Mouse (Mus musculus): ENCODE measurements at regions not wholly inside any gene's neighbourhood (a gene's known extent, or its start where the extent isn't known, plus 50 kb on each side); places are given as distances from the start of the nearest gene placed in this dataset.
A peak's percentile ranks its signal among the peaks of the same experiment; 100 is the strongest.

- no peak for DNase-seq (ENCODE audit: low read depth)
These were observed 72.9 kb downstream of the Manea start for GRCm38 (mm10) chr4:26273754-26274153.

- DNase-seq (ENCODE audit: low read depth) = peak; percentile 11
These were observed 87.3 kb downstream of the Manea start for GRCm38 (mm10) chr4:26259230-26260029.

- DNase-seq (ENCODE audit: low read depth) = no peak
These were observed 90.8 kb downstream of the Manea start for GRCm38 (mm10) chr4:26255889-26256288.

GRCm38 (mm10) chr4:26247925-26248856 is 98.5 kb downstream of the Manea start:
- DNase-seq (ENCODE audit: low read depth) = peak; percentile 83

GRCm38 (mm10) chr4:26223267-26223666 is 123.4 kb downstream of the Manea start:
- DNase-seq (ENCODE audit: low read depth) = no peak

Data from NIH3T3 (cell line).